In the genomic region with DNA sequence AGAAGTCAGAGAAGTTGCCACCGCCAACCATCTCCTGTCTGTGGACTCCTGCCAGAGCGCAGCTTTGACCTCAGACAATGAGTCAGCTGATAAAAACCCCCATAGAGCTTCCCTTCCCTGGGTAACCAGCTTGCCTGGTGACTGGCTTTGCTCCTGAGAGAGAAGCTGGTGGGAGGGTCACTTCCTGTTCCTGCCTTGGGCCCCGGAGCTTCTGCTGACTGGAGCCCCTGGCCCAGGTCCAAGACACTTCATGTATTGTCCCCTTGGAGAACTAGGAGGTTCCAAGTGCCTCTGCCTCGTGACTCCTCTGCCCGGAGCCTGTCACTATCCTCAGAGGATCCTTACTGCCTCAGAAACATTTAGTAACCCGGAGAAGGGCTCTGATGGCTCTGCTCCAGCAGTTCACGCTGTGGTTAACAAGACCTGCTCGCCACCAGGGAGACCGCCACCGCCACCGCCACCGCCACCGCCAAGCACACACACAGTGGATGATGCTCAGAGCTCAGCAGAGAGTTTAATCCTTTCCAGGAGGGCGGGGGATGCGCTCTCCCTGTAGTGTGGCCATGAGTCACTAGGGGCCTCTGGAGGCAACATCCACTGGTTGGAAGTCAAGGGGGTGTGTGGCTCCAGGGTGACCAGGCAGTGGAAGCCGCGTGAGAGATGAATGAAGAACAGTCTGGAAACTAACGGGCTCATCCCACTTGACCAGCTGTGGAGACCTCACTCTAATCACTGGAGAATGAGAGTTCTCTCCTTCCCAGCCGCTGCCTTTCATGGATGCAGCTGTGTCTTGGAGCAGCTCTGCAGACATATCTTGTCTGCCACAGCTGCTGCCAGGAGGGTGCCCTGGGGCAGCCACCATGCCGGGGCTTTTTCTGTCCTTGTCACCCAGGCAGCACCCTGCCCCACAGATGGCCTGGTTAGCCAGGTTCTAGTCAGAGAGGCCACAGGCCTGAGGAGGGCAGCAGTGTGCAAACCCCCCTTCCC, we compare ENCODE assay signal across 8 mouse cellular contexts. TPM values are rescaled to one million over a fixed set of nuclear protein-coding genes. Genes with fewer than 3 reads are reported as not detected.
DNase-seq lines count a peak whose midpoint lies in the region; ATAC-seq and TF ChIP-seq lines count a peak whose summit lies in the region.

No protein-coding gene starts in this region.

- H3K4me2 ChIP-seq in intestine, embryonic 16.5 days (ENCODE audit: low read depth, low read length), result peak overlapping the region; percentile 12; the same call in 1 of the 2 replicates
- H3K4me2 ChIP-seq in limb, embryonic 15.5 days, result 0 out of 2 replicates have a peak overlapping the region, but pooled peaks have one; percentile 10
- H3K4me2 ChIP-seq in midbrain, embryonic 15.5 days, result no peak overlapping the region

- no peak for TF ChIP-seq POLR2A in cortical plate, adult 2 months (IDR thresholded peaks at IDR 0.05; ENCODE audit: extremely low read depth, insufficient read depth, low read length)

- H3K4me1 ChIP-seq in cortical plate, adult 2 months (ENCODE audit: control insufficient read depth, insufficient read depth, low read length), result peaks cover 9% of the 10 kb centered on the region
- H3K4me1 ChIP-seq in intestine, embryonic 16.5 days (ENCODE audit: control insufficient read depth, insufficient read depth, low read length), result peaks cover 51% of the 10 kb centered on the region
- peaks cover 62% of the 10 kb centered on the region for H3K4me1 ChIP-seq in limb, embryonic 15.5 days
- H3K4me1 ChIP-seq in midbrain, embryonic 15.5 days, result peaks cover 78% of the 10 kb centered on the region

- H3K9me3 ChIP-seq in intestine, embryonic 16.5 days (ENCODE audit: control insufficient read depth, low read length), result no peaks in the 10 kb centered on the region
- H3K9me3 ChIP-seq in limb, embryonic 15.5 days, result no peaks in the 10 kb centered on the region
- H3K9me3 ChIP-seq in midbrain, embryonic 15.5 days, result no peaks in the 10 kb centered on the region

- peak; percentile 83 for ATAC-seq in granulocyte monocyte progenitor cell, adult 5-6 weeks (replicated peaks; ENCODE audit: poor library complexity, severe bottlenecking)
- ATAC-seq in intestine, embryonic 16.5 days, result peak; percentile 60
- peak; percentile 11; the same call in 1 of the 2 replicates for ATAC-seq in limb, embryonic 15.5 days (ENCODE audit: insufficient number of reproducible peaks, low FRiP score, low TSS enrichment, low read depth)
- ATAC-seq in midbrain, embryonic 15.5 days (replicated peaks), result peak; percentile 51

- H3K27me3 ChIP-seq in intestine, embryonic 16.5 days (replicated peaks; ENCODE audit: control insufficient read depth, insufficient read depth, low read length), result no peaks in the 10 kb centered on the region
- H3K27me3 ChIP-seq in limb, embryonic 15.5 days, result no peaks in the 10 kb centered on the region
- no peaks in the 10 kb centered on the region for H3K27me3 ChIP-seq in midbrain, embryonic 15.5 days (replicated peaks)

- 0 out of 2 replicates have a peak overlapping the region, but pooled peaks have one; percentile 2 for H3K27ac ChIP-seq in cortical plate, adult 2 months (ENCODE audit: insufficient read depth, low read length)
- peak overlapping the region; percentile 71 for H3K27ac ChIP-seq in intestine, embryonic 16.5 days (ENCODE audit: low read length)
- peak overlapping the region; percentile 72 for H3K27ac ChIP-seq in limb, embryonic 15.5 days
- H3K27ac ChIP-seq in midbrain, embryonic 15.5 days, result peak overlapping the region; percentile 72

- peaks cover 26% of the 10 kb centered on the region for H3K36me3 ChIP-seq in intestine, embryonic 16.5 days (ENCODE audit: control insufficient read depth, insufficient read depth, low read length)
- peaks cover 29% of the 10 kb centered on the region for H3K36me3 ChIP-seq in limb, embryonic 15.5 days
- peaks cover 24% of the 10 kb centered on the region for H3K36me3 ChIP-seq in midbrain, embryonic 15.5 days (replicated peaks)

- no peak overlapping the region for H3K4me3 ChIP-seq in cortical plate, adult 2 months (ENCODE audit: insufficient read depth, low read length)
- no peak overlapping the region for H3K4me3 ChIP-seq in intestine, embryonic 16.5 days (ENCODE audit: low read length)
- H3K4me3 ChIP-seq in limb, embryonic 15.5 days, result no peak overlapping the region
- H3K4me3 ChIP-seq in midbrain, embryonic 15.5 days, result no peak overlapping the region

- DNase-seq in urinary bladder, adult 18-20 months (ENCODE audit: low spot score in 2 of 2), result peak; percentile 56 to 69
- no peak for DNase-seq in urinary bladder, postnatal 10 days (ENCODE audit: low spot score)
- DNase-seq in spleen, postnatal 36 days (ENCODE audit: low spot score in 2 of 2), result peak; percentile 71 to 76

- WGBS in intestine, embryonic 16.5 days, result 31% methylated on average over 20 of the region's 20 CpGs
- 19% methylated on average over 20 of the region's 20 CpGs for WGBS in limb, embryonic 15.5 days
- WGBS in midbrain, embryonic 15.5 days, result 6% methylated on average over 20 of the region's 20 CpGs

- H3K9ac ChIP-seq in intestine, embryonic 16.5 days (ENCODE audit: low read depth, low read length), result peak overlapping the region; percentile 48
- no peak overlapping the region for H3K9ac ChIP-seq in limb, embryonic 15.5 days
- no peak overlapping the region for H3K9ac ChIP-seq in midbrain, embryonic 15.5 days

- TF ChIP-seq CTCF in cortical plate, adult 2 months (IDR thresholded peaks at IDR 0.05; ENCODE audit: extremely low read depth, insufficient read depth, low read length), result no peak

RNA-seq across cellular contexts. Expression of gene Gins2, which starts 25.0 kb away (rescaled TPM):
- 2.2 and 2.4 TPM in 2 replicates for polyA plus RNA-seq in cortical plate, adult 2 months (2012; rRNA removed)
- total RNA-seq in granulocyte monocyte progenitor cell, adult 5-6 weeks (2014; fragmentation: Nextera tagmentation), result 54.6 and 81.8 TPM in 2 replicates
- total RNA-seq in granulocyte monocyte progenitor cell, adult 5-6 weeks (2017), result 42.4 and 47.6 TPM in 2 replicates
- 75.1 and 87.5 TPM in 2 replicates for polyA plus RNA-seq in intestine, embryonic 16.5 days (2015; fragmentation: Nextera tagmentation; extraction: Ambion mirVana)
- polyA plus RNA-seq in limb, embryonic 15.5 days (2015; fragmentation: Nextera tagmentation; extraction: Ambion mirVana), result 81.4 and 85.2 TPM in 2 replicates
- polyA plus RNA-seq in midbrain, embryonic 15.5 days (2015; fragmentation: Nextera tagmentation; extraction: Ambion mirVana), result 15.3 and 16.5 TPM in 2 replicates

Comparison
In these comparisons a context has a peak if more than half of its experiments do, and no peak if none do; other contexts are left out.
1. H3K27ac ChIP-seq: peak in every context shown above with its lines; median percentile 72 in limb, embryonic 15.5 days; 72 in midbrain, embryonic 15.5 days; 71 in intestine, embryonic 16.5 days; 2 in cortical plate, adult 2 months.
2. ATAC-seq: peak in every context shown above with its lines; median percentile 83 in granulocyte monocyte progenitor cell, adult 5-6 weeks; 60 in intestine, embryonic 16.5 days; 51 in midbrain, embryonic 15.5 days; 11 in limb, embryonic 15.5 days.